Mouse (Mus musculus): ENCODE measurements around the gene Nosip.

DNA sequence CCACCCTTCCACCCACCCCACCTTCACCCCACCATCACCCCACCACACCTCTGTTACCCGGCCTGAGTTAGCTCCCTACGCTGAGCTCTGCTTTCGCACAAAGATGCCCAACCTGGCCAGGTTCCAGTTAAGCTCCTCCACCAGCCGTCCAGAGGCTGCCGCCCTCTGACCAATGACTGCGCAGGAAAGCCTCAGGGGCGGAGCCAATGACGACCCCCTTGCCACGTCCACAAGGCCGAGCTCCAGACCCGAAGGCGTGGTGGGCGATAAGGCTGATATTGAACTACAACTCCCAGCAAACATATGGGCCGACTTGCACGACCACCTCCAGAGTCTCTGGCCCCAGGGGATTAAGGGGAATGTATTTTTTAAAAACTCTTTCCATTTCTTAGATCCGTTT, 29.8 kb downstream of the Nosip start, which contains the start of gene Rcn3:
- TF ChIP-seq CTCF (IDR thresholded peaks at IDR 0.05; ENCODE audit: low read depth, low read length) (no peak), POLR2A (IDR thresholded peaks at IDR 0.05; ENCODE audit: borderline replicate concordance, low read depth, low read length) (no peak)
